11 mouse cellular contexts compared by ENCODE assay signal in genomic region chr17:83969407-83969826, GRCm38 (mm10).
A peak's percentile ranks its signal among the peaks of the same experiment; 100 is the strongest.
DNase-seq lines count a peak whose midpoint lies in the region; ATAC-seq and TF ChIP-seq lines count a peak whose summit lies in the region.
"Had no signal": no experiment of that assay in that cellular context is flagged by ENCODE, and none has a peak within 500 bp of the region (broad histone marks: within the 10 kb centered on the region; RNA-seq: fewer than 3 reads in every experiment).

No protein-coding gene starts in this region.

- TF ChIP-seq CTCF in gastrocnemius, adult 2 months (IDR thresholded peaks at IDR 0.05), result no peak

- intact Hi-C loops in gastrocnemius, adult 2 months (cut with DNase I), result no loop called here
- intact Hi-C loops in gastrocnemius, postnatal 36 days (cut with DNase I), result no loop called here
- intact Hi-C loops in left cerebral cortex, postnatal 25 days (cut with DNase I), result no loop called here

- H3K27ac ChIP-seq in gastrocnemius, adult 2 months, result peak overlapping the region; percentile 68
- H3K27ac ChIP-seq in neural tube, embryonic 11.5 days (ENCODE audit: low read depth, low read length), result peak overlapping the region; percentile 24; the same call in 1 of the 2 replicates
- 0 out of 2 replicates have a peak overlapping the region, but pooled peaks have one; percentile 22 for H3K27ac ChIP-seq in liver, embryonic 11.5 days (ENCODE audit: low read depth, low read length)
- H3K27ac ChIP-seq: forebrain, embryonic 13.5 days; midbrain, embryonic 12.5 days had no signal

- no peak overlapping the region for H3K4me2 ChIP-seq in neural tube, embryonic 11.5 days (ENCODE audit: low read depth)
- no peak overlapping the region for H3K4me2 ChIP-seq in liver, embryonic 11.5 days
- H3K4me2 ChIP-seq: forebrain, embryonic 13.5 days; midbrain, embryonic 12.5 days had no signal

- H3K27me3 ChIP-seq in neural tube, embryonic 11.5 days (ENCODE audit: control insufficient read depth, insufficient read depth, low read length), result no peaks in the 10 kb centered on the region
- no peaks in the 10 kb centered on the region for H3K27me3 ChIP-seq in liver, embryonic 11.5 days (replicated peaks; ENCODE audit: control insufficient read depth, insufficient read depth, low read length)
- H3K27me3 ChIP-seq: forebrain, embryonic 13.5 days; midbrain, embryonic 12.5 days had no signal

- H3K9me3 ChIP-seq in neural tube, embryonic 11.5 days (ENCODE audit: control insufficient read depth, low read length), result no peaks in the 10 kb centered on the region
- H3K9me3 ChIP-seq in liver, embryonic 11.5 days (ENCODE audit: control insufficient read depth, low read length), result no peaks in the 10 kb centered on the region
- H3K9me3 ChIP-seq: forebrain, embryonic 13.5 days; midbrain, embryonic 12.5 days had no signal

- no peaks in the 10 kb centered on the region for H3K36me3 ChIP-seq in neural tube, embryonic 11.5 days (ENCODE audit: control insufficient read depth, insufficient read depth, low read length)
- H3K36me3 ChIP-seq in liver, embryonic 11.5 days (ENCODE audit: control insufficient read depth, insufficient read depth, low read length), result no peaks in the 10 kb centered on the region
- H3K36me3 ChIP-seq: midbrain, embryonic 12.5 days had no signal

- no peaks in the 10 kb centered on the region for H3K4me1 ChIP-seq in neural tube, embryonic 11.5 days (ENCODE audit: control insufficient read depth, insufficient read depth, low read length)
- H3K4me1 ChIP-seq in liver, embryonic 11.5 days (replicated peaks; ENCODE audit: control insufficient read depth, insufficient read depth, low read length), result peaks cover 18% of the 10 kb centered on the region

- WGBS in neural tube, embryonic 11.5 days, result 51% methylated on average over 7 of the region's 7 CpGs
- 39% methylated on average over 7 of the region's 7 CpGs for WGBS in liver, embryonic 11.5 days

- H3K4me3 ChIP-seq in gastrocnemius, adult 2 months, result no peak overlapping the region
- H3K4me3 ChIP-seq in neural tube, embryonic 11.5 days (ENCODE audit: low read depth, low read length), result no peak overlapping the region
- H3K4me3 ChIP-seq in liver, embryonic 11.5 days (ENCODE audit: low read depth, low read length), result no peak overlapping the region
- H3K4me3 ChIP-seq: forebrain, embryonic 13.5 days; midbrain, embryonic 12.5 days had no signal

- H3K9ac ChIP-seq in neural tube, embryonic 11.5 days (ENCODE audit: low read length), result no peak overlapping the region
- H3K9ac ChIP-seq in liver, embryonic 11.5 days (ENCODE audit: low read depth, low read length), result no peak overlapping the region
- H3K9ac ChIP-seq: forebrain, embryonic 13.5 days; midbrain, embryonic 12.5 days had no signal

- ATAC-seq in neural tube, embryonic 11.5 days (ENCODE audit: insufficient read depth, low FRiP score, low TSS enrichment), result no peak
- ATAC-seq in liver, embryonic 11.5 days (replicated peaks; ENCODE audit: low FRiP score), result peak; percentile 27; the same call in 1 of the 2 replicates
- ATAC-seq: forebrain, embryonic 13.5 days had no signal

- no peak for DNase-seq in gastrocnemius, adult 2 months
- no peak for DNase-seq in gastrocnemius, postnatal 36 days
- no peak for DNase-seq in neural tube, embryonic 11.5 days (ENCODE audit: low spot score)
- DNase-seq in neural tube, embryonic 10.5 days (ENCODE audit: extremely low spot score, low spot score), result no peak
- no peak for DNase-seq in liver, embryonic 11.5 days (ENCODE audit: low spot score)
- no peak for DNase-seq in urinary bladder, adult 18-20 months (ENCODE audit: low spot score in 2 of 2)
- no peak for DNase-seq in left cerebral cortex, postnatal 25 days (ENCODE audit: low spot score in 2 of 2)
- DNase-seq in spleen, adult 12 weeks (ENCODE audit: low spot score), result no peak
- DNase-seq: kidney, postnatal 10 days had no signal
